Mouse (Mus musculus) cerebral cortex, adult 2 months (tissue): Measurements from ENCODE around the gene Rnf130.

Experiments used
- WGBS: fragments of 180-500 bp; shearing (Covaris S2); methylation state at CpG from one replicate; pipeline ENCODE4 v1.1.7; 2018; 5-methylcytosine and 5-hydroxymethylcytosine counted together

Gene Rnf130

DNA sequence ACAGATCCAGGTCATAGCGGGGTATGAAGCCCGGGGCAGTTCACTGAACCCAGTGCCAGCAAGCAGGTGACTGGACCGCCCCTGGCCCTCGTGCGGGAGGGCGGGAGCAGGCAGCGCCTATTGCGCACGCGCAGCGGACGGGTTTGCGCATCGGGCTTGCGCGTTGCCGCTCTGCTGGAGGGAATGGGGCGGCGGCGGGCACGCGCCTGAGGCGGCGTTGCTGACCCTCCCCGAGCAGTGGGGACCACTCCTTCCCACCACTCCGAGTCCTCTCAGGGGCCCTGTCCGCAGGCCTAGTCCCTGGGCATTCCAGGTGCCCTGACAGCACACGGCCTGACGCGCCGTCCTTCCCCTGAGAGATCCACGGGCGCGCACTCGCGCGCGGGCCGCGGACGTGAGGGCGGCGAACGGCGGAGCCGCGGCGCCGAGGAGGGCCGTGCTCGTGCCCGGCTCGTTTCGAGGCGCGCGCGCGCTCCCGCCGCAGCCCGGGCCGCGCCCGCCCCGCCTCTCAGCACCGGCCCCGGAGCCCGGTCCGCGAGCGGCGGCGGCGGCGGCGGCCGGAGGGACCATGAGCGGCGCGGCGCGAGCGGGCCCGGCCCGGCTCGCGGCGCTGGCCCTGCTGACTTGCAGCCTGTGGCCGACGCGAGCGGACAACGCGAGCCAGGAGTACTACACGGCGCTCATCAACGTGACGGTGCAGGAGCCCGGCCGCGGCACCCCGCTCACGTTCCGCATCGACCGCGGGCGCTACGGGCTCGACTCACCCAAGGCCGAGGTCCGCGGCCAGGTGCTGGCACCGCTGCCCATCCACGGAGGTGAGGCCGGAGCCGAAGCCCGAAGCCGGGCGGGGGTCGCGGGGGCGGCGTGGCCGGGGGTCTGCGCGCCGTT lies at the start of gene Rnf130:
Gene Rnf130 (plus strand): TSS at position 514 of the 888 bp plus-strand sequence.
- WGBS, result 2% methylated on average over 126 of the region's 129 CpGs

DNA sequence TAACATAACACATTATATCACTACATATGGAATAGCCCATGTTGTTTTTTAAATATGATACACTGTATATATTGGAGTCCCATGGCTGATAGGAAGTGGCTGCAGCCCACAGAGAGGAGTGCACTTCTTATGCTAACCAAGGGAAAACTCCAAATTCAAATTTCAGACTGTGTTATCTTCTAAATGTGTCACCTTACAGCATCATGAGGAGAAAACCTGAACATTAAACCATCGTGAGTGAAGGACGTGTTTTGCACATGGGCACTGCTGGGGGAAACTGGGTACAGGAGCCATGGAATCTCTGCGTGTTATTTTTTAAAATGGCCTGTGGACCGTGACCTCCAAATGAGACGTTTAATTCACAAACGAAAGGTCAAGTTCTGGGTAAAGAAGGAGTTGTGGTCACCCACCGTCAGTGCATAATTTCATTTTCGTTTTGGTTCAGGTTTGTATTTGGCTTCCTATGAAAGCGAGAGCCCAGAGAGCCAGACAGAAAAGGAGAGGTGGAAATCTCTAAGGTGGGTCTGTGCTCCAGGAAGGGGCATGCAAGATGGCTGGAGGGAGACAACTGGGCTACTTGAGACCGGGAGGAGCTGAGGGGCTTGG lies 47.1 kb upstream of the Rnf130 start:
- 92% methylated on average over 10 of the region's 10 CpGs for WGBS

DNA sequence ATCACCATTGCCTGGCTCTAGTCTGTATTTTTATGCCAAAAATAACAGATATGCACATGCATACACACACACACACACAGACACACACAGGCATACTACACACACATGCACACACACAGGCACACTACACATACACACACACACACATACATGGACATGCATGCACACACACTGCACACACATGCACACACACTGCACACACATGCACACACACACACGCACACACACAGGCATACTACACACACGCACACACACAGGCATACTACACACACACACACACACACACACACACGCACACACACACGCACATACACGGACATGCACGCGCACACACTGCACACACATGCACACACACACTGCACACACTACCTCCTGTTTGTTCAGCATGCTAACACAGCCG lies 46.2 kb upstream of the Rnf130 start:
- 96% methylated on average over 8 of the region's 8 CpGs for WGBS

DNA sequence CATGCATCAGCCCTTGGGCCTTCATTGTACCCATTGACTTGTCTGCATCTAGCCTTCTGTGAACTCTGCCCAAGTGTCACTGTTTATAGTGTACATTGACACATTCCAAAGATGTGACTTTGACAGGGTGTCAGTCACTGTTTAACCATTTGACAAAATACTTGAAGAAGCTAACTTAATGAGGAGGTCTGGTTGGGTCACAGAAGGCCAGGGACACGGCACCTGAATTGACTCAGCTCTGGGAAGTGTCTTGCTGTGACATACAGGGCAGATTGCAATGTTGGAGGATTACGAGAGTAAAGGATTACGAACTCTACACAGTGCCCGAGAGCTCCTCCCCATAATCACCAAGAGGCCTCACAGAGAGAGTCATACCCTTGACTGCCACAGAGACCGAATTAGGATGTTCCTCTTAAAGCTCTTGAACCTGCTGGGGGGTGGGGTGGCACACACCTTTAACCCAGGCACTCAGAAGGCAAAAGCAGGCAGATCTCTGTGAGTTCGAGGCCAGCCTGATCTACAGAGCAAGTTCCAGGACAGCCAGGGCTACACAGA lies 44.4 kb upstream of the Rnf130 start:
- WGBS, result 88% methylated on average over 6 of the region's 6 CpGs

DNA sequence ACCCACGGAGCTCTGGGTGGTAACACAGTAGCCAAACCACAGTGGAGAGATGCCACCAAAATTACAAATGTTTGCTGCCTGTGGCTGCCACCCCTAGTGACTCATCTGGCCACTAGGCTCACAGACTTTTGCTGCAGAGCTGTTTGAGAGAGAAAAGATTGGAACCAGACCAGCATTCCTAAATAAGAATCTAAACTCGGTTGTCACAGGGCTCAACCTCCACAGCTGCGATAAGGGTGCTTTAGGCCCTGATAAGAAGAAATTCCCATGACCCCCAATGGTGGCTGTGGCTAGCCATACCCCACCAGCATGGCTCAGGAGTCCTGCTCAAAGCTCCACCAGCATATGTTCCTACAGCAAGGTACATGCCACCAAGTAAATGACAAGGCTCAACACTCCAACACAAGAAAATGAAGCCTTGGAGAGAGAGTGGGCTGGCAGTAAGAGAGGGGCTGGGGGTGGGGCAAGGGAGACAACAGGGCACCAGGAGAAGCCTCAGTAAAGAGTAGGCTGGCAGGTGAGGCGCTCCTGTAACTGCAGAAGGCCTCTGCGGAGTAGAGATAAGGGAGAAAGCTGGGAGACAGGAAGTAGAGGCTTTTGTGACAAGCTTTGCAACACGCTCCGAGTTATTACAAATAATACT lies 43.7 kb upstream of the Rnf130 start:
- 69% methylated on average over 7 of the region's 7 CpGs for WGBS

DNA sequence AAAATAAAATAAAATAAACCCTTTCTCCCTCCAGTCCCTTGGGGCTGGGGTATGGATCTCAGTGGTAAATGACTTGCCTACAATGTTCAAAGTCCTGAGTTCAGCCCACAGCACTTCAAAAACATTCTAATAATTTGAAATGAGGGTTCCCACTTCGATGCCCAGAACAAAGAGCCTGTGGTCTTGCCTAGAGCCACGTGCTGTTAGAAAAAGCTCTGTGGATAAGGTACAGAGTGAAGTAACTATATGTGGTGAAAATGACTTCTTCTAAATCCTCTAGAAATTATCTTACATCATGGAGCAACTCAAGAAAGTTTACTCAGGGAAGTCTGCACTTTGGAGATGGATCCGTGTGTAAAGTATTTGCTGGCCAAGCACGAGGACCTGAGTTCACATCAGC lies 43.1 kb upstream of the Rnf130 start:
- WGBS, result 80% methylated on average over 4 of the region's 4 CpGs

DNA sequence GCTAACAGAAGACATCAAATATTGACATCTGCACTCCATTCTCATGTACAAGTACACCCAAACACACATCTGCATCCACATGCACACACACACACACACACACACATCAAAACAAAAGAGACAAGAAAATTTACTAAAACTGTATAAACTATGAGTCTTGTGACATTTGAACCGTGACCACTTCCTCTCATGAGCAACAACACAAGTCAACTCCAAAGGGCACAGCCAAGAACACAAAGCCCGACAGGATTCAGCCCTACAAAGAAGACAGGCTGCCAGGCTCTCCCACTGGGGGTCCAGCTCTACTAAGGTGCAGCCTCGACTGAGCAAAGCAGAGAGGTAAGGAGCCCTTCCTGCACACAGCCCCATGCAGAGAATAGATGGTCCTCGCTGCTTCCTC lies 42.3 kb upstream of the Rnf130 start:
- 55% methylated on average over 4 of the region's 4 CpGs for WGBS

DNA sequence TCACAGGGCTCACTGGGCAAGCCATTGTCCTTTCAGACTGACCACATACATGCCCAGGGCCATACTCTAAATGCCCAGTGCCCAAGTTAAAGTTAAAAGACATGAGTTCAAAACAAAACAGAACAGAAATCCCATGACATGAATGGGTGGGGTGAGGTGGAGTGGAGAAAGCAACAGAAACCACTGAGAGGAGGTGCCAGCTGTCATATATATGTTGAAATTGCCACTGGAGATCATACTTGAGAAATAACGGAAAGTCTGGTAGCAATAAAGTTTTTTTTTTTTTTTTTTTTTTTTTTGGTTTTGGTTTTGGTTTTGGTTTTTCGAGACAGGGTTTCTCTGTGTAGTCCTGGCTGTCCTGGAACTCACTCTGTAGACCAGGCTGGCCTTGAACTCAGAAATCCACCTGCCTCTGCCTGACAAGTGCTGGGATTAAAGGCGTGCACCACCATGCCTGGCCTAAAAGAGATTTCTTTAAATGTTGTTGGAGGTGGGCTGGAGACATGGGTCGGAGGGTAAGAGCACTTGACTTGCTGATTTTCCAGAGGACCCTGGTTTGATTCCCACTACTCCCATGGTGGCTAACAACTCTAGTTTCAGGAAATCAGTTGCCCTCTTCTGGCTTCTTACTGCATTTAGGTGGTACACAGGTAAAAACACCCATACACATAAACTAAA lies 41.1 kb upstream of the Rnf130 start:
- WGBS, result 81% methylated on average over 4 of the region's 4 CpGs

DNA sequence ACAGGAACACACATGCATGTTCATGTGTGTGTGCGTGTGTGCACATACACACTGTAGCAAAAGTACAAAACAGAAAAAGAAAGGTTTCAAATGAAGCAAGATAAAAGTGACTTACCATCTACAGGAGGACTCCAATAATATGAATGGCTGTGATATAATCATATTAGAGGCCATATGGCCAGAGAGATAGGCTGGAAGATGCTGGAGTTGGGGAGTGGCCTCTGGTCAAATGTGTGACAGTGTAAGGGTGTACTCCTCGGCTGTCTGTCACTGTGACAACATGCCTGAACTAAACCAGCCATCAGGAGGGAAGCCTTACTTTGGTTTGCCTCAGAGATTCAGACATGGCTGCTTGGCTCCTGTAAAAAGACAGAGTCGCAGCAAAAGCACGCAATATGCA lies 40.1 kb upstream of the Rnf130 start:
- 83% methylated on average over 4 of the region's 4 CpGs for WGBS

DNA sequence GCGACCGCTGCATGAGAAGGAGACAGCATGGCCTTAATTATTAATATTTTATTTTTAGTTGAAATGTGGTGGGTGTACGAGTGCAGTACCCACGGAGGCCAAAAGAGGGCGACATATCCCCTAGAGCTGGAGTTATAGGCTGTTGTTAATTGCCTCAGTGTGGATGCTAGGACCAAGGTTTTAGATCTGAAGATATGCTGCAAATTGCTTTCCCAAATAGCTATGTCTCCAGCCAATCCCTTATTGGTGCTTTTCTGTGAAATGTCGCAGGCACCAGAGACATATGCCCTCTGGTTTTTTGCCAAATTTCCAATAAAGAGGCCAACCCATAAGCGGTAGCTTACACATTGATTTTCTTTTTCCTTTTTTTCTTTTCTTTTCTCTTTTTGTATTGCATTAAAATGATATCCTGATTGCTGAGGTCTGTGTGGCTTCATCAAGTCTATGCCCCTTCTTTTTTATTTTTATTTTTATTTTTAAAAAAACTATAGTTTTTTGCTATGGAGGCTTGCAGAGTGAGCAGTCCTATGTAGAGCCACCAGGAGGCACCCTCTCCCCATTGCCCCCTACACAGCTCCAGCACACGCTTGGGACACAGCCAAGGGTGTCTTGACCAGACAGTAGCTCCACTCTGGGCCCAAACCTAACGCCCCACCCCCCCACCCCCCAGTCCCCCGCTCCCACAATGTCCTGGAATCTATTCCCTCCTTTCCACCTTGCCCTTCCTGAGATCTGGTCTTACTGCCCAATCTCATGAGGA lies 38.7 kb upstream of the Rnf130 start:
- 20% methylated on average over 10 of the region's 10 CpGs for WGBS

DNA sequence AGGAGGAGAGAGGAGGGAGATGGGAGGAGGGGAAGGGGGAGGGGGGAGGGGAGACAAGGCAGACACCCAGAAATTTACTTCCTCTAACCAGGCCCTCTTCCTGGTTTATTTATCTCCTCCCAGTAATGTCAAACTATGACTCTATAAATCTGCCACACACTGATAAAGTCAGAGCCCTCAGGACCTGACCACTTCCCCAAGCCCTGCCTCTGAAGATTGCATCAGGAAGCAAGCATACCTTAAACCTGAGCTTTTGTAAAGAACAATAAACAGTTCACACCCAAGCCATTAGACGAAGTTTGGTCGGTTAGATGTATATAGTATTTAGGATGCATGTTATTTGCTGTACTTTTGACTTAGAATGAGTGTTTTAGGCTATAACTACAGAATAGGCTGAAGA lies 30.6 kb upstream of the Rnf130 start:
- whole genome bisulfite sequencing, result 81% methylated on average over 2 of the region's 2 CpGs

DNA sequence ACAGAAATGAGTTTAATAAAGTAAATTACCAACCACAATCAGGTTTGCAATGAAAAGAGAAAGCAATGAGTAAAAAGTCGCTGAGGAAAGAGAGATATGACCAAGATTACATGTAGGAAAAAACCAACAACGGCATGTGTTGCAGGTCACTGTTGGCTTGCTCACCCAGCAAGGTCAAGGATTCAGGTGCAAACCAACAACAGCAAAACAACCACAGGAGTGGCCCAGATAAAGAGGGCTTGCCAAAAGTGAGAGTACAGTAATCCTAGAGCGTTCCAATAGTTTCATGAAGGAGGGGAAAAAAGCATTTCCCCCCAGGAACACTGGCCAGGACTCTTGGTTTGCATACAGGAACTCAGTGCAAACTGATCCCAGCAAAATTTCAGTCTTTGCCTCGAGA lies 28.7 kb upstream of the Rnf130 start:
- 82% methylated on average over 4 of the region's 4 CpGs for WGBS

DNA sequence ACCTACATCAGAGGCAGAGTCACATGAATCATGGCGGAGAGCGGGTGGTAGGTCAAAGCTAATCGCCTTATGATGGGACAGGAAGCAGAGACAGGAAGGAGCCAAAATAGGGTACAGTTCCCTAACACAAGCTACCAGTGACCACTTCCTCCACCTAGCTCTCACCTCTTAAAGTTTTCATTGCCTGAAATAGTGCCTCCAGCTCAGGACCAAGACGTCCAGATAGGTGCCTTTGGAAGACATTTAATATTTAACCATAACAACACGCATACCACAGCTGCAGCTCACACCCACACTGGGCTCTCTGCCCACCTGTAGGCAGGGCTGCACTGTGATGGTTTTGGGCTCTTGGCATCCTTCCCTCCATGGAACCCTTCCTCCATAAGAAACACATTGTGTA lies 27.8 kb upstream of the Rnf130 start:
- WGBS, result 61% methylated on average over 5 of the region's 5 CpGs

DNA sequence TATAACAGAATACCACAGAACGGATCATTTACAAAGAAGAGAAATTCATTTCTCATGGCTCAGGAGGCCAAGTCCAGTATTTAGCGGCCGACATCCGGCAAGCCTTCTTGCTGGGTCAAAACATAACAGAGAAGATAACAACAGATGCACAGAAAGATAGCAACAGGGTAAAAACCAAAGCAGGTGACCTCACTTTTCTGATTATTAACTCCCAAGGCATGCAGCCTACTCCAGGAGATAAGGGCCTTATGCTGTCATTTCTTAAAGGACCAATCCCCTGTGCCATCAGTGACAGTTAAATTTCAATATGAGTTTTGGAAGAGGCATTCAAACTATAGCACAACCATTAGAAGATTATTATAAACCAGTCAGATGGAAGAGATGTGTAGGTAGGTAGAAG lies 22.3 kb upstream of the Rnf130 start:
- whole genome bisulfite sequencing, result 86% methylated on average over 4 of the region's 4 CpGs

DNA sequence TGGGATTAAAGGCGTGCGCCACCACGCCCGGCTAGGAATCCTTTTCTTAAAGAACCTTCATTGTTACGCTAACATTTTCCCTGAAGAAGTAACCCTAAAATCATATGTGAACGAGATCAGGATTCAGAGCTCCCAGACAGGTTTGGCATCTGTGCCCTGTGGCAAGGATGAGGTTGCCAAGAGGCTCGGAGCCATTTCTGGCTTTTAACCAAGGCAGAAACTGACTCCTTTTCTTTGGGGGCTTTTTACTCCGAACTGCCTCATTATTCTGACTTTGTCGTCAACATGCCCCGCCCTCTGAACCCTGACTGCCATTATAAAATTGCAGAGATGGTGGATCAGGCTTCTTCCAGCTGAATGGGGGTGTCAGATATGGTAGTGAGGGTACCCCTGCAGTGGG lies 17.4 kb upstream of the Rnf130 start:
- WGBS, result 66% methylated on average over 10 of the region's 10 CpGs

DNA sequence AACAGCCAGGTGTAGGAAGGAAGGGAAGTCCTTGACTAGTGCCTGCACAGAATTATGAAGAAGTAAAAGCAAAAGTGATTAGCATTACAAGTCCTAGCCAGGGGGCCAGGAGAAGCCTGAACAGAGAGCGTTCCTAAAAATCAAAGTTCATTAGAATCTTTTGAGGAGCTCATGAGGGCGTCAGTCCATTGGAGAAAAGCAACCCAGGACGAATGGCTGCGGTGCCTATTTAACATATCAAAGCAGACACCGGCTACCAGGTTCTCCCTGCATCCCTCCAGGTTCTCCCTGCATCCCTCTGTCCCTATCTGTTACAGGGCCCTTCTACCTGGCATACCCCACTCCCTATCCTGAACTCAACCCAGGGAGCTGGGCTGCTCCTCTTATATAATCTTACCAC lies 16.9 kb upstream of the Rnf130 start:
- WGBS, result 59% methylated on average over 5 of the region's 5 CpGs

DNA sequence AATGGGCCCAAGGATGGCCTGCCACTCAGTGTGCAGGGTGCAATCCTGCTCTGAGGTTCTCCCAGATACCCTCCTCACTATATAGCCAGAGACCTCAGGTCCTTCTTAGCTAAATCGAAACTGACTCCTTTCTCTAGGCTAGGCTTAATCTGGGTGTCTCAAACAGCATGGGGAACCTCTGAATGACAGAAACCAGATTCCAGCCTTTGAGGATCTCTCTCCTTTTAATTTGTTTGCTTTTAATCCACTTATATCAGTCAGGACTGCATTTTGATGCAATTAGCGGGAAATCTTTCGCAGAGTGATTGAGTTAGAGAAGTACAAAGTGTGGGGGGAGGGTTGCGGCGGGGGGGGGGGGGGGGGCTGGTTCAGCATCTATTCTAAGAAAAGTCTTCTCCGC lies 12.1 kb upstream of the Rnf130 start:
- WGBS, result 75% methylated on average over 6 of the region's 6 CpGs

DNA sequence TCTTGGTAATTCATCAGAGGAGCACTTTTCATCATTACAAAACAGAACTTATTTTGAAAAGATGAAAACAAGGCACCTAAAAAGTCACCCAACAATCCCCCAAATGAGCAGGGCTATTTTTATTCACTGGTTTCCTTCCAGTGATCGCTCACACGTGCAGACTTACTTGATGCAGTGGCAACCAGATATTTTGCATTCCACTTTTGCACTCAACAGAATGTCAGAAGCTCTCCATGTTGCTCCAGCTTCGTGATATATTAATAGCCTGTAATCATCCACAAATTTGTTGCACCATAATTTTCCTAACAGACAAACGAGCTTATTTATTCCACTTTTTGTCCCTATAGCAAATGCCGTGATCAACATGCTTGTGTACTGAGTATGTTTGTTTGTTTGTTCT lies 8.6 kb upstream of the Rnf130 start:
- WGBS, result 57% methylated on average over 5 of the region's 5 CpGs

DNA sequence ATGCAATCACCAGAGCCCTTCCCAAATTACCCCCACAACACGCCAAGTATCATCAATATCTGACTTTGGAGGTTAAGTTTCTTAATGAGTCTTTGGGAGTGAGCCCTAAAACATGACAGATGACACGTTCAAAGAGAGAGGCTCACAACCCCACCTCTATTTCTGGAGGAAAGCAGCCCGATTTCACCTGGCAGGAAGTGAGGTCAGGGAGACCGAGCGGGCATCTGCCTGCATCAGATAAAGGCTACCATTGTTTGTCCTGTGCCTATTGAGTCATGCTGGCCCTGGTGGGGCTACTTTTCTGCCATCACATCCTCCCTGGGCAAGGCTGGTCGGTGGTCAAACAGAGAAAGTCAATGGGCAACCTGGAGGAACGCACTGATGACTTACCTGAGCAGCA lies 7.6 kb upstream of the Rnf130 start:
- 73% methylated on average over 7 of the region's 7 CpGs for WGBS

DNA sequence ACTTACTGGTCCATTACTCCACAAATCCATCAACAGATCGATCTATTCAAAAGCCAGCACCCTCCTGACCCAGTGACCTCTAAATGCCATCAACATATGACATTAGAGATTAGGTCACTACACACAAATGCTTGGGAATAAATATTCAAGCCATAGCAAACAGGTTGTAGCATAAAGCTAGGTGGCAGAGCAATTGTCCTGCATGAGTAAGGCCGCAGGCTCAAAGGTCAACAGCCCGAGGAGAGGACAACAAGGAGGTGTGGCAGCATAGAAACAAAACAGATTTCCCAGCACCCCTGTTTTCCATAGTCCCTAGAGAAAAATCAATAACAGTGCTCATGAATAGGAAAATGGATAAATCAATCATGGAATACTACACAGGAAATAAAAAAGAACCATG lies 3.1 kb upstream of the Rnf130 start:
- WGBS, result 82% methylated on average over 3 of the region's 3 CpGs

DNA sequence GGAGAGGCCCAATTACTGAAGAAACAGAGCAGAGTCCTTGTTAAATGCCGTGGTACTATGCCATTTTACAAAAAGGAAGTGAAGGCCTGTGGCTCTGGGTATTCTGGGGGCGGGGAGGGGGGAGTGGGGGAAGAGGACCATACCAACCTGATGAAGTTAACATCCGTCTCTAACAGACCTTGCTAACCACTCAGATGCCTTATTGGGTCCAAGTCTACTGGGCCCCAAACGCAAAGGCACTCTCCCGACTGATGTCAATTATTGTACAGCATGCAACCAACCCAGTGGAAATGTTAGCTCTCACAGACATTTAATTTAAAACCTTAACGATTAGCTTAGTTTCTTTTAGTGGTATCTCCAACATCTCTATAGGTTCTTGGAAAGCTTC lies 707 bp upstream of the Rnf130 start:
- WGBS, result 39% methylated on average over 6 of the region's 6 CpGs
